Mouse (Mus musculus) hindbrain, embryonic 15.5 days (tissue): ENCODE results near the gene Arhgap18. TPM values are rescaled to one million over a fixed set of nuclear protein-coding genes. Genes with fewer than 3 reads are reported as not detected.

ENCODE experiments used
- ATAC-seq: fragments of 200-750 bp; cut with Nextera tagmentation; 2 replicates; pipeline ENCODE4 v1.8.0; 2017; ENCODE audit warnings: low read depth, moderate number of reproducible peaks, moderate TSS enrichment; ENCODE audit not compliant: low FRiP score
- H3K27ac ChIP-seq: fragments of 300-500 bp; sonication (generic); replicated peaks from 2 replicates; pipeline ENCODE4 v1.5.1; 2015; ENCODE audit warnings: mild to moderate bottlenecking, inconsistent platforms
- H3K27me3 ChIP-seq: fragments of 300-500 bp; sonication (generic); 2 replicates; pipeline ENCODE4 v1.6.1; 2015; ENCODE audit warnings: control low read depth, inconsistent platforms
- H3K36me3 ChIP-seq: fragments of 300-500 bp; sonication (generic); 2 replicates; pipeline ENCODE4 v1.6.1; 2015; ENCODE audit warnings: control low read depth, inconsistent platforms
- H3K4me1 ChIP-seq: fragments of 300-500 bp; sonication (generic); replicated peaks from 2 replicates; pipeline ENCODE4 v1.6.1; 2015; ENCODE audit warnings: control low read depth, inconsistent platforms
- H3K4me2 ChIP-seq: fragments of 300-500 bp; sonication (generic); 2 replicates; pipeline ENCODE4 v1.6.1; 2015; ENCODE audit warnings: moderate library complexity, mild to moderate bottlenecking, inconsistent platforms
- H3K4me3 ChIP-seq: fragments of 300-500 bp; sonication (generic); 2 replicates; pipeline ENCODE4 v1.5.1; 2015; ENCODE audit warnings: mild to moderate bottlenecking, inconsistent platforms
- H3K9ac ChIP-seq: fragments of 300-500 bp; sonication (generic); 2 replicates; pipeline ENCODE4 v1.6.1; 2015; ENCODE audit warnings: inconsistent platforms
- H3K9me3 ChIP-seq: fragments of 300-500 bp; sonication (generic); 2 replicates; pipeline ENCODE4 v1.6.1; 2016; ENCODE audit warnings: control low read depth, inconsistent platforms
- WGBS: fragments of 180-500 bp; shearing (Covaris S2); methylation state at CpG from one replicate; pipeline ENCODE4 v1.1.7; 2015; 5-methylcytosine and 5-hydroxymethylcytosine counted together
- polyA plus RNA-seq: library from polyadenylated mRNA; unstranded; fragments of >200 nt; fragmentation: Nextera tagmentation; extraction: Ambion mirVana; gene quantifications from 2 replicates; pipeline ENCODE4 v1.2.1, GENCODE M21; 2015

The Arhgap18 gene
- polyA plus RNA-seq, 1 experiment from 2014 or later: 10.2 TPM

DNA sequence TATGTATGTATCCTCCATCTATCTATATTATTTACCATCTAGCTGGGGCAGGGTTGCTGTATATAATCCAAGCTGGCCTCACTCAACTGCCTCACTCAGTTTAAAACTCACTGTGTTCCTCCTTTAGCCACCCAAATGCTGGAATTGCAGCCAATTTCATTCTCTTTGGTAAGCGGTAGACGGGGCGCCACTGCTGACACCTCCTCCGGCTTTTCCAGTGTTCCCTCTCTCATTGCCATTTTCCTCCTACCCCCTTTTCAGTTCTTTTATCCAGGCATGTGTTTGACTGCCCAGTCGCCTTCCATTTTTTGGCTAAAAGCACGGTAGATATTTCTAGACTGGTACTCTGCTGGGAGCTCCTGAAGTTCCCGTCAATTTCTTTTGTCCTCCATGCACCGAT is 62.4 kb downstream of the Arhgap18 start:
- no peaks in the 10 kb centered on the region for H3K9me3 ChIP-seq
- H3K36me3 ChIP-seq: no peaks in the 10 kb centered on the region
- no peak overlapping the region for H3K27ac ChIP-seq
- H3K4me2 ChIP-seq: no peak overlapping the region
- WGBS: 90% methylated on average over 8 of the region's 8 CpGs
- ATAC-seq: no peak
- H3K4me3 ChIP-seq: no peak overlapping the region
- no peak overlapping the region for H3K9ac ChIP-seq
- no peaks in the 10 kb centered on the region for H3K27me3 ChIP-seq
- no peaks in the 10 kb centered on the region for H3K4me1 ChIP-seq

DNA sequence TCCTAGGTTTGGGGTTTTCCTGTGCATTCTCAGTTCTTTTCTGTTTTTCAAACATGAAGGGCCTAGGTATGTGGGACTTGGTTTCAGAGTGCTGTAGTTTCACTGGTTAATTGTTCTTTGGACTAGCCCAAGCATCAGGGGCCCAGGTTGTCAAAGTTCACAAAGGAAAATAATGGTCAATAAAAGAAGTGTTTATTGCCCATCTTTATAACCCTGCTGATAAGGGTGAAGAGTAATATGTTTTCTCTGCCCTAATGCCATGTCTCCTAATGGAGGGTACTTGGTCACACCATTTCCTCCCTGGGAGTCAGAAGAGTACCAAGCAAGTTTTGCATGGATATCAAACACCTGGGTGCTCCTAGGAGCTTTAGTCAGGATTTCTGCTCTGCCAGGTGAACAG is 67.1 kb downstream of the Arhgap18 start:
- H3K4me3 ChIP-seq: no peak overlapping the region
- no peak overlapping the region for H3K4me2 ChIP-seq
- H3K4me1 ChIP-seq: peaks cover 8% of the 10 kb centered on the region
- H3K9me3 ChIP-seq: no peaks in the 10 kb centered on the region
- H3K36me3 ChIP-seq: no peaks in the 10 kb centered on the region
- H3K27ac ChIP-seq: no peak overlapping the region
- no peak overlapping the region for H3K9ac ChIP-seq
- no peak for ATAC-seq
- no peaks in the 10 kb centered on the region for H3K27me3 ChIP-seq

DNA sequence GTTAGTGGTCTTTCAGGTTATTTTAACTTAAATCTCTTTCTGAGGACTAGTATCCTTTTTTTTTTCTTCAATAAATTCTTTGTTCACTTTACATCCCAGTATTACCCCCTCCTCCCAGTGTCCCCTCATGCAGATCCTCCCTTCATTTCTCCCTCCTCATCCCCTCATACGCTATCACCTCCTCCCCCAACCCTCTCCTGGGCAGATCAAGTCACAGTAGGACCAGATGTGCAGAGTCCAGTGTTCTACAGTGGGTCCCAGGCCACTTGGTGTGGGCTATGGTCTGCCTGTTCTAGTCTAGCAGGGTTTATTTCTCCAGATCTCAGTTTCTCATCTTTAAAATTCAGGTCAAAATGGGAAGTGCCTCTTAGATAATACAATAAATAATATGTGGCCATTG is 67.7 kb downstream of the Arhgap18 start:
- H3K4me1 ChIP-seq: peaks cover 11% of the 10 kb centered on the region
- H3K27ac ChIP-seq: no peak overlapping the region
- 83% methylated on average over 1 of the region's 1 CpGs for WGBS
- H3K4me2 ChIP-seq: no peak overlapping the region
- H3K4me3 ChIP-seq: no peak overlapping the region
- no peaks in the 10 kb centered on the region for H3K9me3 ChIP-seq
- no peaks in the 10 kb centered on the region for H3K36me3 ChIP-seq
- no peak for ATAC-seq
- H3K27me3 ChIP-seq: no peaks in the 10 kb centered on the region
- no peak overlapping the region for H3K9ac ChIP-seq

DNA sequence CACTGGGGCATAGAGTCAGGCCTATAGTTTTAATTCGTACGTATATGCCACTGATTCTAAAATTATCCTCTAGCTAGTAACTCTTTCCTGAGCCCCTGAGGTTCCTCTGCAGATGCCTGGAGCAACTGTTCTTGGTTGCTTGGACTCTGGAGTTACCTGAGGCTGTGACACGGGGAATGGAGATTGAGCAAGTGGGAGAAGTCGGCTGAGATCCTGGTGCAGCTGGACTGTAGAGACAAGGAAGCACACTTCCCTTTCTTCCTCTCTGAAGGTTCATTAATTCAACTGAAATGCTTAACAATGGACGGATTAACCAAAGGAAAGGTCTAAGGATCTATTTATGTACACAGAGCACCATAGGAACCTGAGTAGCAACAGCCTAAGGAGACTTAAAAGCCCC is 70.8 kb downstream of the Arhgap18 start:
- no peak overlapping the region for H3K4me3 ChIP-seq
- no peaks in the 10 kb centered on the region for H3K27me3 ChIP-seq
- H3K27ac ChIP-seq: peak overlapping the region; percentile 20; the same call in 1 of the 2 replicates
- H3K9ac ChIP-seq: no peak overlapping the region
- 57% methylated on average over 5 of the region's 5 CpGs for WGBS
- no peak for ATAC-seq
- no peaks in the 10 kb centered on the region for H3K9me3 ChIP-seq
- peaks cover 28% of the 10 kb centered on the region for H3K4me1 ChIP-seq
- H3K36me3 ChIP-seq: no peaks in the 10 kb centered on the region
- H3K4me2 ChIP-seq: no peak overlapping the region

DNA sequence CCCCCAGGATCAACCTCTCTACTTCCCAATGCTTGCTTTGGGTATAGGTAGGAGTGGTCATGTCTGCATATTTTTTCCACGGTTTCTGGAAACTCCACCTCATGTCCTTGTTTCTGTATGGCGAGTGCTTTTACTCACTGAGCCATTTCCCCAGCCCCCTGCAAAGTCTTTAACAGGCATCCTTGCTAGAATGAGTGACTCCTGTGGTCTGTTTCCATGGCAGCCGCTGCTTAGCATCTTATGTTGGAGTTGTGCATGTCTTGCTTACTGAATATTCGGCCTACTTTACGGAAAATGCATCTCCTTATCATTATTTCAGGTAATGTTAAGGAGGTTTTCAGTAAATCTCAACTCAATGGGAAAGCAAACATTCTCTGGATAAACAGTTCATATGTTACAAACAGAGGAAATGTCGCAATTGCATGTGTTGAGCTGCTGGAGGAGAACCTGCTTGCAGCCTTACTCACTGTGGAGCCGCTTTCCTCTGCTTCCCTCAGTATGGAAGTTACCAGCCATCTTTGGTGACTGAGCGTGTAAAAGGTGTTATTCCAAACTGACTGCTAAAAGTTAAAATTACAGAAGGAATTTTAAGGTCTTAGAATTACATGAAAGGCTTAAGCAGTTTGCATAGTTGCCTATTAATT is 72.1 kb downstream of the Arhgap18 start:
- H3K9me3 ChIP-seq: no peaks in the 10 kb centered on the region
- 55% methylated on average over 8 of the region's 8 CpGs for WGBS
- H3K27me3 ChIP-seq: no peaks in the 10 kb centered on the region
- peaks cover 28% of the 10 kb centered on the region for H3K4me1 ChIP-seq
- ATAC-seq: peak; percentile 79
- H3K9ac ChIP-seq: no peak overlapping the region
- no peaks in the 10 kb centered on the region for H3K36me3 ChIP-seq
- H3K27ac ChIP-seq: peak overlapping the region; percentile 63; the same call in 1 of the 2 replicates
- H3K4me2 ChIP-seq: no peak overlapping the region
- H3K4me3 ChIP-seq: no peak overlapping the region

DNA sequence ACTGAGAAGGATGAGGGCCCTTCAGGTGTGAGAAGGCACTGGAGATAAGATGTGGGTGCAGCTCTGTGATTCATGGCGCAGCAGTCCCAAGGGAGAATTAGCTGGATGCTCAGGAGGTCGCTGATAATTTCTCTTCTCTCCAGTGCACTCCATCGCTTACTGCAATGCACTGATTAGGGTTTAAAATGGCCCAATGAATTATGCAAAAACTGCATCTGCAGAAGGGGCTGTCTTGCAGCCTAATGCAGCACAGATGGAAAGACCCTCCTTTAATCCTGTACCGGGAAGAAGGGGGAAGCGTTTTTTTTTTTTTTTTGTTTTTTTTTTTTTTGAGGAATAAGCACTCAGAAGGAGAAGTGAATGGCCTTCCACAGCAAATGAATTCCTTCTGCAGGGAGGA is 74.1 kb downstream of the Arhgap18 start:
- Histone ChIP-seq H3K36me3 (no peaks in the 10 kb centered on the region), H3K4me2 (no peak overlapping the region), H3K4me1 (peaks cover 28% of the 10 kb centered on the region), H3K9me3 (no peaks in the 10 kb centered on the region), H3K27me3 (no peaks in the 10 kb centered on the region), H3K9ac (no peak overlapping the region), H3K27ac (peak overlapping the region; percentile 38), H3K4me3 (no peak overlapping the region)
- 19% methylated on average over 5 of the region's 5 CpGs for whole genome bisulfite sequencing
- peak; percentile 39; the same call in 1 of the 2 replicates for ATAC-seq

DNA sequence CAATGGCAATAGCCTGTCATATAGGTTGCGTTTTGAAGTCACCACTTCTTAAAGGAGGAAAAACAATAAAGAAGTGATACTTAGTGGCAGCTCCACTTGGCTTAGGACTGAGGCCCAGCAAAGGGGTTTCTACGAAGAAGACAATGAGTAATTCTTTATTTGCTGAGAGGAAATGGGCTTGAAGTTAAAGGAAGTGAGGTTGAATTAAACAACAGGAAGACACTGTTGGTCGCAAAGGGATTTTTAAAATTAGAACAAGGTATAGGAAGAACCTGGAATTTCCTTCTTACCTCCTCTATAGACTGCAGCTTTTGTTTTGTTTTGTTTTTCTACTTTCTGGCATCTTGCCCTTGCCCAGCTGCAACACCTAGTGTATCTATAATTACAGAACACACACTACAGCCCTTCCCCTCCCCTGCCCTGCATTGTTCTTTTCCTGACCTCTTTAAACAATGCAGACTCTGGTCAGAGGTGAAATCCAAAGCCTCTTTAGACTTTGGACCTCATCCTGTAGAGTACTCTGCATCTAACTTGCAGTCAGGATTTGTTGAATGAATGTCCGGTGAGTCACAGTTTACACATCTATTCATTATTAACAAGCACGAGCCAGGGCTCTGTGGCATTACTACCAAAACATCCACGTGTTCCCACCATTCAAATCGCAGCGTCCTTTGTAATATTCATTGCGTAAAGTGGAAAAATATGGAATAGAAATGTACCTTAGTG is 75.4 kb downstream of the Arhgap18 start:
- Histone ChIP-seq H3K27me3 (no peaks in the 10 kb centered on the region), H3K36me3 (no peaks in the 10 kb centered on the region), H3K4me3 (no peak overlapping the region), H3K4me2 (no peak overlapping the region), H3K27ac (peak overlapping the region; percentile 38), H3K9ac (no peak overlapping the region), H3K4me1 (peaks cover 28% of the 10 kb centered on the region), H3K9me3 (no peaks in the 10 kb centered on the region)
- no peak for ATAC-seq
- 74% methylated on average over 9 of the region's 9 CpGs for WGBS

DNA sequence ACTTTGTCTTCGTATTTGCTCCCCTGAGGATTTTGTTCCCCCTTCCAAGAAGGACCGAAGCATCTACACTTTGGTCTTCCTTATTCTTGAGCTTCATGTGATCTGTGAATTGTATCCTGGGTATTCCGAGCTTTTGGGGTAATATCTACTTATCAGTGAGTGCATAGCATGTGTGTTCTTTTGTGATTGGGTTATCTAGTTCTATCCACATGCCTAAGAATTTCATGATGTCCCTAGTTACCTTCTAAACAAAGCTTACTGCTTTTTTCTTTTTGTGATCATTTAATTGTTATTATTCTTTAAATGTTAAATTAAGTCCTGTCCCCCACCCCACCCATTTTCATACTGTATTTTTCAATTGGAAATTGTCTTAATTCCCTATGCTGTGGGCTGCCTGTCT is 78.8 kb downstream of the Arhgap18 start:
- Histone ChIP-seq H3K27ac (no peak overlapping the region), H3K9ac (no peak overlapping the region), H3K9me3 (no peaks in the 10 kb centered on the region), H3K4me2 (no peak overlapping the region), H3K4me3 (no peak overlapping the region), H3K27me3 (no peaks in the 10 kb centered on the region), H3K36me3 (no peaks in the 10 kb centered on the region), H3K4me1 (peaks cover 15% of the 10 kb centered on the region)
- ATAC-seq: no peak
- 93% methylated on average over 3 of the region's 3 CpGs for WGBS

DNA sequence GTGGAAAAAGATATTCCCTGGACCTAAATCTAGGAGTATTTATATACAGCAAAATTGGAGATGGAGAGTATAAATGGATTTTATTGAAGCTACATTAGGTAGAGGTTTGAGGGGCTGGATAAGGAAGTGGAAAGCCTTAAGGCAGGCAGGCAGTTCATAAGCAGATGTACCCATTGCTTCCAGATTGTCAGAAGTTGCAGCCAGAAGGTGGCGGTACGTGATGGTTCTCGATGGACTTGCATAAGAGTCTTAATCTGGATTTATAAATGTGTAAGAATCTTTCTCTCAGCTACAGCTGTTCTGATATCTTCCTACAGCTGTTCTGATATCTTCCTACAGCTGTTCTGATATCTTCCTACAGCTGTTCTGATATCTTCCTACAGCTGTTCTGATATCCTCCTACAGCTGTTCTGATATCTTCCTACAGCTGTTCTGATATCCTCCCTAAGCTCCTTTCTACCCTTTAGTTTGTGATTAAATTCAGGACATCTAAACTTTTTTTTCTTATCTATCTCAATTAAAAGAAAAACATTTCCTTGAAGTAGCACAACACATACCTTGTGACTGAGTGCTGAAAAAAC is 79.5 kb downstream of the Arhgap18 start:
- H3K36me3 ChIP-seq: no peaks in the 10 kb centered on the region
- H3K27me3 ChIP-seq: no peaks in the 10 kb centered on the region
- WGBS: 95% methylated on average over 3 of the region's 3 CpGs
- no peak for ATAC-seq
- no peak overlapping the region for H3K27ac ChIP-seq
- H3K9me3 ChIP-seq: no peaks in the 10 kb centered on the region
- H3K9ac ChIP-seq: no peak overlapping the region
- H3K4me1 ChIP-seq: 0 out of 2 replicates have a peak, but pooled peaks cover 8% of the 10 kb centered on the region
- no peak overlapping the region for H3K4me3 ChIP-seq
- no peak overlapping the region for H3K4me2 ChIP-seq

DNA sequence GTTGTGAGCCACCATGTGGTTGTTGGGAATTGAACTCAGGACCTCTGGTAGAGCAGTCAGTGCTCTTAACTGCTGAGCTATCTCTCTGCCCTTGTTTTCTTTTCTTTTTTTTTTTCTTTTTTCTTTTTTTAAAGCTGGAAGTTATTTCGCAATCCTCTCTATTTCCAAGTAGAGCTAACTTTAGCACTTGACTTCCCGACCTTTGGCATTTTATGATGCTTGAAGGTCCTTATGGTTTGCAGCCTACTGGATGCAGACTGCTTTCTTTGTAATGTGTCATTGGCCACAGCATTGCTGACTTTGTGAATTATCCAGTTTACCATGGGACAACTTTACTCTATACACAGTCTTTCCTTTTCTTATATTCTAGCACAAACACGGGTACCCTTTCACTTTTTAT is 80.2 kb downstream of the Arhgap18 start:
- no peak for ATAC-seq
- 0 out of 2 replicates have a peak, but pooled peaks cover 2% of the 10 kb centered on the region for H3K4me1 ChIP-seq
- H3K27me3 ChIP-seq: no peaks in the 10 kb centered on the region
- H3K9me3 ChIP-seq: no peaks in the 10 kb centered on the region
- no peaks in the 10 kb centered on the region for H3K36me3 ChIP-seq
- H3K27ac ChIP-seq: no peak overlapping the region
- no peak overlapping the region for H3K9ac ChIP-seq
- no peak overlapping the region for H3K4me3 ChIP-seq
- 88% methylated on average over 3 of the region's 3 CpGs for WGBS
- no peak overlapping the region for H3K4me2 ChIP-seq

DNA sequence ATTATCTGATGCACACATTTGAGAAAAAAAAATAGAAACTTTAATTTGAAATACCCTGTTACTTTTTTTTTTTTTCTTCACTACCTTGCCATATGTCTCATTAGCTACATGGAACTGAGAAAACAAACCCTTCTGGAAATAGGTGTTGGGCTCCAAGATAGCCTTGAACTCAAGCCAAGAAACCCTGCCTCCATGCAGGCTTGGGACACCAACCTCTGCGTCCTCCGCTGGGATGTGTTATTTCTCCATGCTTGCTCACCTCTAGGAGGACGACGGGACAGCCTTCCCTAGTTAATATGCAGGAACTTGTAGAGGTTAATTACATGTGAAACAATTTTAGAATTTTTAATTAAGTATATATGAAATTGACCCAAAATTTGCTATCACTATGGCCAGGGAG is 96.1 kb downstream of the Arhgap18 start:
- no peak overlapping the region for H3K27ac ChIP-seq
- no peaks in the 10 kb centered on the region for H3K27me3 ChIP-seq
- H3K36me3 ChIP-seq: no peaks in the 10 kb centered on the region
- no peaks in the 10 kb centered on the region for H3K9me3 ChIP-seq
- no peak overlapping the region for H3K9ac ChIP-seq
- no peak overlapping the region for H3K4me3 ChIP-seq
- H3K4me1 ChIP-seq: no peaks in the 10 kb centered on the region
- no peak for ATAC-seq
- WGBS: 78% methylated on average over 4 of the region's 4 CpGs
- H3K4me2 ChIP-seq: no peak overlapping the region

DNA sequence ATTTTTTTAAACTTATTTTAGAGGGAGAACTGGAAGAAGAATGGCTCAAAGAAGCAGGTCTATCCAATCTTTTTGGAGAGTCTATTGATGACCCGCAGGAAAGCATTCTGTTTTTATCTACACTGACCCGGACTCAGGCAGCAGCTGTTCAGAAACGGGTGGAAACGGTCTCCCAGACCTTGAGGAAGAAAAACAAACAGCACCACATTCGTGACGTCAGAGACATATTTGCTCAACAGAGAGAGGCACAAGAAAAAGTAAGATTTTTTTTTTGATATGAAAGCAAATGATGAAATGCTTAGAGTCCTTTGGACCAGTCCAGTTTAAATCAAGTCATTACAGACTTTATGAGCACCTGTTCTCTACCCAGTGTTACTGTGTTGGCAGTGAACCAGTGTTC is 96.6 kb downstream of the Arhgap18 start:
- H3K27ac ChIP-seq: no peak overlapping the region
- 70% methylated on average over 6 of the region's 6 CpGs for WGBS
- H3K9me3 ChIP-seq: no peaks in the 10 kb centered on the region
- H3K4me3 ChIP-seq: no peak overlapping the region
- no peaks in the 10 kb centered on the region for H3K36me3 ChIP-seq
- no peaks in the 10 kb centered on the region for H3K27me3 ChIP-seq
- no peak for ATAC-seq
- H3K9ac ChIP-seq: no peak overlapping the region
- no peaks in the 10 kb centered on the region for H3K4me1 ChIP-seq
- H3K4me2 ChIP-seq: no peak overlapping the region
